Comparison of ENCODE assay signal across 41 mouse cellular contexts in genomic region chr1:174157622-174158021, GRCm38 (mm10). TPM values are rescaled to one million over a fixed set of nuclear protein-coding genes. Genes with fewer than 3 reads are reported as not detected.
"Had no signal": no experiment of that assay in that cellular context is flagged by ENCODE, and none has a peak within 500 bp of the region (broad histone marks: within the 10 kb centered on the region; RNA-seq: fewer than 3 reads in every experiment).

No protein-coding gene starts in this region.

- H3K27ac ChIP-seq: heart, adult 2 months; heart, embryonic 13.5 days; heart, embryonic 15.5 days; hindbrain, embryonic 13.5 days; hindbrain, embryonic 15.5 days; hindbrain, postnatal 0 days; kidney, embryonic 15.5 days; kidney, postnatal 0 days; limb, embryonic 13.5 days; limb, embryonic 15.5 days had no signal

- H3K4me1 ChIP-seq: heart, embryonic 13.5 days; heart, embryonic 15.5 days; hindbrain, embryonic 13.5 days; hindbrain, embryonic 15.5 days; kidney, embryonic 15.5 days; limb, embryonic 13.5 days; limb, embryonic 15.5 days had no signal

- H3K9ac ChIP-seq: heart, embryonic 13.5 days; heart, embryonic 15.5 days; hindbrain, embryonic 13.5 days; hindbrain, embryonic 15.5 days; kidney, embryonic 15.5 days; limb, embryonic 13.5 days; limb, embryonic 15.5 days had no signal

- H3K9me3 ChIP-seq: heart, embryonic 13.5 days; heart, embryonic 15.5 days; hindbrain, embryonic 13.5 days; hindbrain, embryonic 15.5 days; kidney, embryonic 15.5 days; limb, embryonic 13.5 days; limb, embryonic 15.5 days had no signal

- H3K4me3 ChIP-seq: heart, adult 2 months; heart, embryonic 13.5 days; heart, embryonic 15.5 days; hindbrain, embryonic 13.5 days; hindbrain, embryonic 15.5 days; kidney, embryonic 15.5 days; limb, embryonic 13.5 days; limb, embryonic 15.5 days had no signal

- DNase-seq: gastrocnemius, postnatal 14 days; gastrocnemius, postnatal 36 days; heart, adult 11 months; heart, adult 2 months; heart, postnatal 14 days; heart, postnatal 36 days; kidney, adult 11 months; kidney, adult 2 months; kidney, adult 9 months; kidney, postnatal 14 days; kidney, postnatal 36 days; layer of hippocampus, adult 9-11 months; layer of hippocampus, postnatal 36 days; left cerebral cortex, postnatal 4 days had no signal

- H3K27me3 ChIP-seq: heart, embryonic 13.5 days; heart, embryonic 15.5 days; hindbrain, embryonic 13.5 days; hindbrain, embryonic 15.5 days; kidney, embryonic 15.5 days; limb, embryonic 13.5 days; limb, embryonic 15.5 days had no signal

- ATAC-seq: hindbrain, postnatal 0 days; intestine, embryonic 16.5 days had no signal

- H3K36me3 ChIP-seq: heart, embryonic 13.5 days; heart, embryonic 15.5 days; hindbrain, embryonic 13.5 days; hindbrain, embryonic 15.5 days; kidney, embryonic 15.5 days; limb, embryonic 13.5 days; limb, embryonic 15.5 days had no signal

- H3K4me2 ChIP-seq: heart, embryonic 11.5 days; heart, embryonic 13.5 days; heart, embryonic 15.5 days; hindbrain, embryonic 13.5 days; hindbrain, embryonic 15.5 days; kidney, embryonic 15.5 days; limb, embryonic 13.5 days; limb, embryonic 15.5 days had no signal

RNA-seq across cellular contexts. Expression of gene Olfr420, which starts 2.2 kb away (rescaled TPM):
- total RNA-seq: gastrocnemius, adult 18-20 months; gastrocnemius, adult 8-10 months; gastrocnemius, postnatal 14 days; gastrocnemius, postnatal 36 days; heart, adult 2 months; heart, postnatal 14 days; heart, postnatal 36 days; hematopoietic stem cell, adult 5-6 weeks; hindbrain, postnatal 0 days; layer of hippocampus, adult 18-20 months; layer of hippocampus, adult 8-10 months; layer of hippocampus, postnatal 14 days; layer of hippocampus, postnatal 36 days; left cerebral cortex, adult 18-20 months; left cerebral cortex, adult 8-10 months; left cerebral cortex, postnatal 10 days; left cerebral cortex, postnatal 25 days; left cerebral cortex, postnatal 4 days had no signal
- polyA plus RNA-seq: gonadal fat pad, adult 2 months; heart, adult 2 months; heart, embryonic 13.5 days; heart, embryonic 15.5 days; heart, postnatal 0 days; hindbrain, embryonic 11.5 days; hindbrain, embryonic 13.5 days; hindbrain, embryonic 15.5 days; hindbrain, postnatal 0 days; intestine, embryonic 14.5 days; intestine, embryonic 16.5 days; kidney, adult 2 months; kidney, embryonic 15.5 days; kidney, postnatal 0 days; large intestine, adult 2 months; limb, embryonic 11.5 days; limb, embryonic 13.5 days; limb, embryonic 15.5 days had no signal

RNA-seq across cellular contexts. Expression of gene Spta1, which starts 15.0 kb away (rescaled TPM):
- total RNA-seq: hindbrain, postnatal 0 days had no signal
- polyA plus RNA-seq: large intestine, adult 2 months had no signal

RNA-seq across cellular contexts. Expression of gene Olfr424, which starts 26.3 kb away (rescaled TPM):
- total RNA-seq: gastrocnemius, adult 18-20 months; gastrocnemius, adult 8-10 months; gastrocnemius, postnatal 14 days; gastrocnemius, postnatal 36 days; heart, adult 2 months; heart, postnatal 14 days; heart, postnatal 36 days; hematopoietic stem cell, adult 5-6 weeks; hindbrain, postnatal 0 days; layer of hippocampus, adult 18-20 months; layer of hippocampus, adult 8-10 months; layer of hippocampus, postnatal 14 days; layer of hippocampus, postnatal 36 days; left cerebral cortex, adult 18-20 months; left cerebral cortex, adult 8-10 months; left cerebral cortex, postnatal 10 days; left cerebral cortex, postnatal 25 days; left cerebral cortex, postnatal 4 days had no signal
- polyA plus RNA-seq: gonadal fat pad, adult 2 months; heart, adult 2 months; heart, embryonic 11.5 days; heart, embryonic 13.5 days; heart, embryonic 15.5 days; heart, postnatal 0 days; hindbrain, embryonic 11.5 days; hindbrain, embryonic 13.5 days; hindbrain, embryonic 15.5 days; hindbrain, postnatal 0 days; intestine, embryonic 14.5 days; intestine, embryonic 16.5 days; kidney, adult 2 months; kidney, embryonic 15.5 days; kidney, postnatal 0 days; large intestine, adult 2 months; limb, embryonic 11.5 days; limb, embryonic 13.5 days; limb, embryonic 15.5 days had no signal

RNA-seq across cellular contexts. Expression of gene Olfr231, which starts 36.7 kb away (rescaled TPM):
- total RNA-seq: gastrocnemius, adult 18-20 months; gastrocnemius, adult 8-10 months; gastrocnemius, postnatal 14 days; gastrocnemius, postnatal 36 days; heart, adult 2 months; heart, postnatal 14 days; heart, postnatal 36 days; hematopoietic stem cell, adult 5-6 weeks; hindbrain, postnatal 0 days; layer of hippocampus, adult 18-20 months; layer of hippocampus, adult 8-10 months; layer of hippocampus, postnatal 14 days; layer of hippocampus, postnatal 36 days; left cerebral cortex, adult 18-20 months; left cerebral cortex, adult 8-10 months; left cerebral cortex, postnatal 10 days; left cerebral cortex, postnatal 25 days; left cerebral cortex, postnatal 4 days had no signal
- polyA plus RNA-seq: gonadal fat pad, adult 2 months; heart, adult 2 months; heart, embryonic 11.5 days; heart, embryonic 13.5 days; heart, embryonic 15.5 days; heart, postnatal 0 days; hindbrain, embryonic 11.5 days; hindbrain, embryonic 13.5 days; hindbrain, embryonic 15.5 days; hindbrain, postnatal 0 days; intestine, embryonic 14.5 days; intestine, embryonic 16.5 days; kidney, adult 2 months; kidney, embryonic 15.5 days; kidney, postnatal 0 days; large intestine, adult 2 months; limb, embryonic 11.5 days; limb, embryonic 13.5 days; limb, embryonic 15.5 days had no signal
